Mouse (Mus musculus) limb, embryonic 12.5 days (tissue): ENCODE measurements around the gene Ttll4. TPM values are rescaled to one million over a fixed set of nuclear protein-coding genes. Genes with fewer than 3 reads are reported as not detected.
A peak's percentile ranks its signal among the peaks of the same experiment; 100 is the strongest.

Experiments used
- ATAC-seq: fragments of 200-750 bp; cut with Nextera tagmentation; 2 replicates; pipeline ENCODE4 v1.8.0; 2017; ENCODE audit warnings: low read depth, moderate TSS enrichment; ENCODE audit not compliant: insufficient number of reproducible peaks, insufficient read depth, low FRiP score, low TSS enrichment
- H3K27ac ChIP-seq: fragments of 300-500 bp; sonication (generic); 2 replicates; pipeline ENCODE4 v1.5.1; 2016; ENCODE audit warnings: mild to moderate bottlenecking, moderate library complexity
- H3K27me3 ChIP-seq: fragments of 300-500 bp; sonication (generic); 2 replicates; pipeline ENCODE4 v1.6.1; 2016; ENCODE audit warnings: mild to moderate bottlenecking, moderate library complexity
- H3K36me3 ChIP-seq: fragments of 300-500 bp; sonication (generic); 2 replicates; pipeline ENCODE4 v1.6.1; 2016; ENCODE audit warnings: mild to moderate bottlenecking, moderate library complexity
- H3K4me1 ChIP-seq: fragments of 300-500 bp; sonication (generic); replicated peaks from 2 replicates; pipeline ENCODE4 v1.6.1; 2016
- H3K4me2 ChIP-seq: fragments of 300-500 bp; sonication (generic); 2 replicates; pipeline ENCODE4 v1.6.1; 2016; ENCODE audit warnings: mild to moderate bottlenecking, moderate library complexity
- H3K4me3 ChIP-seq: fragments of 300-500 bp; sonication (generic); replicated peaks from 2 replicates; pipeline ENCODE4 v1.5.1; 2016; ENCODE audit warnings: mild to moderate bottlenecking
- H3K9ac ChIP-seq: fragments of 300-500 bp; sonication (generic); replicated peaks from 2 replicates; pipeline ENCODE4 v1.6.1; 2016; ENCODE audit warnings: mild to moderate bottlenecking, moderate library complexity
- H3K9me3 ChIP-seq: fragments of 300-500 bp; sonication (generic); 2 replicates; pipeline ENCODE4 v1.6.1; 2016; ENCODE audit warnings: mild to moderate bottlenecking, moderate library complexity
- WGBS: fragments of 180-500 bp; shearing (Covaris S2); methylation state at CpG from one replicate; pipeline ENCODE4 v1.1.7; 2016; 5-methylcytosine and 5-hydroxymethylcytosine counted together
- polyA plus RNA-seq: library from polyadenylated mRNA; unstranded; fragments of >200 nt; fragmentation: Nextera tagmentation; extraction: Ambion mirVana; gene quantifications from 2 replicates; pipeline ENCODE4 v1.2.1, GENCODE M21; 2016

Gene Ttll4
- polyA plus RNA-seq, 1 experiment from 2014 or later, result 33.6 TPM

- Histone ChIP-seq H3K4me2 (no peak overlapping the region), H3K9ac (no peak overlapping the region), H3K36me3 (no peaks in the 10 kb centered on the region), H3K9me3 (no peaks in the 10 kb centered on the region), H3K4me1 (no peaks in the 10 kb centered on the region), H3K4me3 (no peak overlapping the region), H3K27ac (no peak overlapping the region), H3K27me3 (no peaks in the 10 kb centered on the region)
- 70% methylated on average over 5 of the region's 5 CpGs for WGBS
- ATAC-seq, result no peak
Measured at GRCm38 (mm10) chr1:74726114-74726513, 64.6 kb downstream of the Ttll4 start.

GRCm38 (mm10) chr1:74726674-74727073 lies 65.1 kb downstream of the Ttll4 start:
- H3K27ac ChIP-seq, result no peak overlapping the region
- no peak overlapping the region for H3K9ac ChIP-seq
- H3K4me2 ChIP-seq, result no peak overlapping the region
- H3K36me3 ChIP-seq, result no peaks in the 10 kb centered on the region
- H3K27me3 ChIP-seq, result no peaks in the 10 kb centered on the region
- no peaks in the 10 kb centered on the region for H3K9me3 ChIP-seq
- no peaks in the 10 kb centered on the region for H3K4me1 ChIP-seq
- no peak overlapping the region for H3K4me3 ChIP-seq
- 90% methylated on average over 5 of the region's 5 CpGs for WGBS
- no peak for ATAC-seq

GRCm38 (mm10) chr1:74728446-74728845 lies 66.9 kb downstream of the Ttll4 start:
- no peaks in the 10 kb centered on the region for H3K27me3 ChIP-seq
- no peak for ATAC-seq
- no peaks in the 10 kb centered on the region for H3K9me3 ChIP-seq
- H3K4me1 ChIP-seq, result no peaks in the 10 kb centered on the region
- H3K27ac ChIP-seq, result no peak overlapping the region
- H3K36me3 ChIP-seq, result no peaks in the 10 kb centered on the region
- no peak overlapping the region for H3K9ac ChIP-seq
- 71% methylated on average over 8 of the region's 8 CpGs for WGBS
- no peak overlapping the region for H3K4me2 ChIP-seq
- H3K4me3 ChIP-seq, result no peak overlapping the region

- Histone ChIP-seq H3K27ac (no peak overlapping the region), H3K9ac (no peak overlapping the region)
- 90% methylated on average over 12 of the region's 12 CpGs for WGBS
Measured at GRCm38 (mm10) chr1:74736977-74737376, 75.4 kb downstream of the Ttll4 start.

GRCm38 (mm10) chr1:74737500-74737899 lies 76.0 kb downstream of the Ttll4 start:
- H3K27me3 ChIP-seq, result no peaks in the 10 kb centered on the region
- H3K36me3 ChIP-seq, result peaks cover 11% of the 10 kb centered on the region; the same call in 1 of the 2 replicates
- no peaks in the 10 kb centered on the region for H3K4me1 ChIP-seq
- H3K9ac ChIP-seq, result no peak overlapping the region
- H3K9me3 ChIP-seq, result no peaks in the 10 kb centered on the region
- no peak for ATAC-seq
- 88% methylated on average over 7 of the region's 7 CpGs for WGBS
- no peak overlapping the region for H3K27ac ChIP-seq
- H3K4me3 ChIP-seq, result no peak overlapping the region
- H3K4me2 ChIP-seq, result no peak overlapping the region

More at GRCm38 (mm10) chr1:74736977-74737376, 75.4 kb downstream of the Ttll4 start:
- no peak for ATAC-seq
- Histone ChIP-seq H3K27me3 (no peaks in the 10 kb centered on the region), H3K9me3 (no peaks in the 10 kb centered on the region), H3K4me1 (no peaks in the 10 kb centered on the region), H3K36me3 (peaks cover 11% of the 10 kb centered on the region; the same call in 1 of the 2 replicates), H3K4me2 (no peak overlapping the region), H3K4me3 (no peak overlapping the region)

- Histone ChIP-seq H3K27ac (no peak overlapping the region), H3K9me3 (no peaks in the 10 kb centered on the region), H3K27me3 (no peaks in the 10 kb centered on the region; the same call in 1 of the 2 replicates), H3K36me3 (peaks cover 7% of the 10 kb centered on the region; the same call in 1 of the 2 replicates), H3K9ac (no peak overlapping the region), H3K4me3 (no peak overlapping the region), H3K4me1 (no peaks in the 10 kb centered on the region), H3K4me2 (no peak overlapping the region)
- WGBS, result 77% methylated on average over 7 of the region's 7 CpGs
- no peak for ATAC-seq
Measured at GRCm38 (mm10) chr1:74740846-74741245, 79.3 kb downstream of the Ttll4 start.

GRCm38 (mm10) chr1:74747335-74747734 lies 85.8 kb downstream of the Ttll4 start:
- no peak overlapping the region for H3K4me3 ChIP-seq
- H3K36me3 ChIP-seq, result no peaks in the 10 kb centered on the region
- no peak overlapping the region for H3K27ac ChIP-seq
- no peak overlapping the region for H3K4me2 ChIP-seq
- ATAC-seq, result 0 out of 2 replicates have a peak, but pooled peaks have one; percentile 38
- peaks cover 10% of the 10 kb centered on the region; the same call in 1 of the 2 replicates for H3K4me1 ChIP-seq
- WGBS, result 69% methylated on average over 5 of the region's 5 CpGs
- H3K27me3 ChIP-seq, result peaks cover 23% of the 10 kb centered on the region
- H3K9me3 ChIP-seq, result no peaks in the 10 kb centered on the region
- no peak overlapping the region for H3K9ac ChIP-seq

GRCm38 (mm10) chr1:74748643-74749271 lies 87.2 kb downstream of the Ttll4 start, which contains the start of gene Prkag3:
TSS of gene Prkag3 (minus strand) at chr1:74749221.
- peak within 1 kb of the TSS; percentile 29 for H3K4me3 ChIP-seq
- no peak for ATAC-seq
- peaks cover 23% of the 10 kb centered on the region for H3K27me3 ChIP-seq
- no peak within 1 kb of the TSS for H3K27ac ChIP-seq
- H3K9ac ChIP-seq, result no peak within 1 kb of the TSS; the same call in 1 of the 2 replicates
- 10% methylated on average over 30 of the region's 30 CpGs for WGBS
- no peaks in the 10 kb centered on the region for H3K9me3 ChIP-seq
- H3K4me2 ChIP-seq, result peak within 1 kb of the TSS; percentile 56
- H3K36me3 ChIP-seq, result no peaks in the 10 kb centered on the region
- H3K4me1 ChIP-seq, result peaks cover 10% of the 10 kb centered on the region; the same call in 1 of the 2 replicates

GRCm38 (mm10) chr1:74749301-74749700 lies 87.8 kb downstream of the Ttll4 start:
- Histone ChIP-seq H3K27ac (no peak overlapping the region), H3K36me3 (no peaks in the 10 kb centered on the region), H3K9ac (no peak overlapping the region), H3K4me3 (no peak overlapping the region), H3K4me2 (no peak overlapping the region), H3K9me3 (no peaks in the 10 kb centered on the region), H3K27me3 (peaks cover 23% of the 10 kb centered on the region), H3K4me1 (peaks cover 15% of the 10 kb centered on the region; the same call in 1 of the 2 replicates)
- no peak for ATAC-seq
- WGBS, result 68% methylated on average over 7 of the region's 7 CpGs

- no peak overlapping the region for H3K4me3 ChIP-seq
- H3K27me3 ChIP-seq, result peaks cover 23% of the 10 kb centered on the region
- peaks cover 15% of the 10 kb centered on the region; the same call in 1 of the 2 replicates for H3K4me1 ChIP-seq
- no peak overlapping the region for H3K4me2 ChIP-seq
- no peaks in the 10 kb centered on the region for H3K36me3 ChIP-seq
- ATAC-seq, result no peak
- H3K9me3 ChIP-seq, result no peaks in the 10 kb centered on the region
- no peak overlapping the region for H3K9ac ChIP-seq
- no peak overlapping the region for H3K27ac ChIP-seq
- WGBS, result 84% methylated on average over 4 of the region's 4 CpGs
Measured at GRCm38 (mm10) chr1:74750683-74751082, 89.1 kb downstream of the Ttll4 start.

GRCm38 (mm10) chr1:74752150-74752549 lies 90.6 kb downstream of the Ttll4 start:
- no peak overlapping the region for H3K27ac ChIP-seq
- no peak overlapping the region for H3K9ac ChIP-seq
- peaks cover 23% of the 10 kb centered on the region for H3K27me3 ChIP-seq
- H3K4me3 ChIP-seq, result no peak overlapping the region
- H3K4me2 ChIP-seq, result no peak overlapping the region
- no peaks in the 10 kb centered on the region for H3K9me3 ChIP-seq
- H3K4me1 ChIP-seq, result peaks cover 15% of the 10 kb centered on the region; the same call in 1 of the 2 replicates
- ATAC-seq, result no peak
- WGBS, result 87% methylated on average over 8 of the region's 8 CpGs
- H3K36me3 ChIP-seq, result no peaks in the 10 kb centered on the region

- Histone ChIP-seq H3K27me3 (peaks cover 19% of the 10 kb centered on the region), H3K4me2 (no peak overlapping the region), H3K9ac (no peak overlapping the region), H3K4me3 (no peak overlapping the region), H3K9me3 (no peaks in the 10 kb centered on the region), H3K4me1 (peaks cover 15% of the 10 kb centered on the region; the same call in 1 of the 2 replicates), H3K36me3 (no peaks in the 10 kb centered on the region), H3K27ac (no peak overlapping the region)
- no peak for ATAC-seq
- 94% methylated on average over 3 of the region's 3 CpGs for WGBS
Measured at GRCm38 (mm10) chr1:74752833-74753232, 91.3 kb downstream of the Ttll4 start.
